Mouse (Mus musculus) midbrain, embryonic 13.5 days (tissue): Measurements from ENCODE around the gene Grk5. TPM values are rescaled to one million over a fixed set of nuclear protein-coding genes. Genes with fewer than 3 reads are reported as not detected.
"Not testable (repeated sequence)": the region's sequence is repeated elsewhere in the genome, so short reads cannot be mapped to it uniquely, and the experiment has no call there.

Experiments used
- ATAC-seq: fragments of 200-750 bp; cut with Nextera tagmentation; 2 replicates; pipeline ENCODE4 v1.8.0; 2017; ENCODE audit warnings: mild to moderate bottlenecking, moderate TSS enrichment, moderate library complexity
- H3K27ac ChIP-seq: fragments of 300-500 bp; sonication (generic); 2 replicates; pipeline ENCODE4 v1.5.1; 2015; ENCODE audit warnings: inconsistent platforms, mild to moderate bottlenecking, moderate library complexity
- H3K27me3 ChIP-seq: fragments of 300-500 bp; sonication (generic); 2 replicates; pipeline ENCODE4 v1.6.1; 2015; ENCODE audit warnings: mild to moderate bottlenecking, inconsistent platforms
- H3K36me3 ChIP-seq: fragments of 300-500 bp; sonication (generic); 2 replicates; pipeline ENCODE4 v1.6.1; 2015; ENCODE audit warnings: mild to moderate bottlenecking, inconsistent platforms
- H3K4me1 ChIP-seq: fragments of 300-500 bp; sonication (generic); replicated peaks from 2 replicates; pipeline ENCODE4 v1.6.1; 2015; ENCODE audit warnings: inconsistent platforms
- H3K4me2 ChIP-seq: fragments of 300-500 bp; sonication (generic); replicated peaks from 2 replicates; pipeline ENCODE4 v1.6.1; 2015; ENCODE audit warnings: moderate library complexity, mild to moderate bottlenecking, inconsistent platforms
- H3K4me3 ChIP-seq: fragments of 300-500 bp; sonication (generic); replicated peaks from 2 replicates; pipeline ENCODE4 v1.5.1; 2015; ENCODE audit warnings: mild to moderate bottlenecking, inconsistent platforms
- H3K9ac ChIP-seq: fragments of 300-500 bp; sonication (generic); replicated peaks from 2 replicates; pipeline ENCODE4 v1.6.1; 2015; ENCODE audit warnings: mild to moderate bottlenecking, inconsistent platforms
- H3K9me3 ChIP-seq: fragments of 300-500 bp; sonication (generic); 2 replicates; pipeline ENCODE4 v1.6.1; 2016; ENCODE audit warnings: mild to moderate bottlenecking, inconsistent platforms
- WGBS: fragments of 180-500 bp; shearing (Covaris S2); methylation state at CpG from one replicate; pipeline ENCODE4 v1.1.7; 2015; 5-methylcytosine and 5-hydroxymethylcytosine counted together
- polyA plus RNA-seq: library from polyadenylated mRNA; unstranded; fragments of >200 nt; fragmentation: Nextera tagmentation; extraction: Ambion mirVana; gene quantifications from 2 replicates; pipeline ENCODE4 v1.2.1, GENCODE M21; 2015

Grk5 gene
- polyA plus RNA-seq, result 2.7 and 3.1 TPM in 2 replicates

GRCm38 (mm10) chr19:60889714-60890315, at the start of gene Grk5:
Gene Grk5, plus strand, starts transcription at chr19:60889749.
- H3K4me2 ChIP-seq, result peak within 1 kb of the TSS; percentile 61
- peak within 1 kb of the TSS; percentile 88 for H3K9ac ChIP-seq
- H3K9me3 ChIP-seq, result no peaks in the 10 kb centered on the region
- ATAC-seq, result peak; percentile 99
- under 1% methylated on average over 55 of the region's 55 CpGs for WGBS
- H3K36me3 ChIP-seq, result no peaks in the 10 kb centered on the region
- H3K4me3 ChIP-seq, result peak within 1 kb of the TSS; percentile 86
- H3K4me1 ChIP-seq, result peaks cover 23% of the 10 kb centered on the region
- H3K27ac ChIP-seq, result peak within 1 kb of the TSS; percentile 96
- H3K27me3 ChIP-seq, result no peaks in the 10 kb centered on the region

GRCm38 (mm10) chr19:60843324-60843723, 46.2 kb upstream of the Grk5 start:
- Histone ChIP-seq H3K4me1 (no peaks in the 10 kb centered on the region), H3K36me3 (peaks cover 62% of the 10 kb centered on the region), H3K9me3 (no peaks in the 10 kb centered on the region), H3K4me3 (no peak overlapping the region), H3K4me2 (no peak overlapping the region), H3K9ac (no peak overlapping the region), H3K27ac (no peak overlapping the region), H3K27me3 (no peaks in the 10 kb centered on the region)
- ATAC-seq, result no peak

- H3K9ac ChIP-seq, result no peak overlapping the region
- ATAC-seq, result no peak
- H3K36me3 ChIP-seq, result peaks cover 52% of the 10 kb centered on the region
These were observed 43.8 kb upstream of the Grk5 start for GRCm38 (mm10) chr19:60845731-60846130.

GRCm38 (mm10) chr19:60860868-60861700, 28.5 kb upstream of the Grk5 start, which contains the start of gene Sfxn4:
Gene Sfxn4, minus strand, starts transcription at chr19:60861479.
- H3K4me1 ChIP-seq, result peaks cover 15% of the 10 kb centered on the region; the same call in 1 of the 2 replicates
- ATAC-seq, result peak; percentile 99
- peak within 1 kb of the TSS; percentile 76 for H3K9ac ChIP-seq
- H3K27ac ChIP-seq, result peak within 1 kb of the TSS; percentile 77
- no peaks in the 10 kb centered on the region for H3K27me3 ChIP-seq
- peaks cover 19% of the 10 kb centered on the region for H3K36me3 ChIP-seq
- 4% methylated on average over 30 of the region's 30 CpGs for WGBS
- peak within 1 kb of the TSS; percentile 65 for H3K4me3 ChIP-seq
- H3K4me2 ChIP-seq, result peak within 1 kb of the TSS; percentile 70
- no peaks in the 10 kb centered on the region for H3K9me3 ChIP-seq

More at GRCm38 (mm10) chr19:60845731-60846130, 43.8 kb upstream of the Grk5 start:
- Histone ChIP-seq H3K27ac (no peak overlapping the region), H3K4me2 (no peak overlapping the region), H3K4me3 (no peak overlapping the region), H3K27me3 (no peaks in the 10 kb centered on the region), H3K4me1 (no peaks in the 10 kb centered on the region), H3K9me3 (no peaks in the 10 kb centered on the region)

GRCm38 (mm10) chr19:60866169-60866568, 23.4 kb upstream of the Grk5 start:
- H3K4me3 ChIP-seq, ATAC-seq, H3K27me3 ChIP-seq, H3K4me2 ChIP-seq, H3K9ac ChIP-seq, H3K4me1 ChIP-seq, H3K27ac ChIP-seq, H3K9me3 ChIP-seq: not testable (repeated sequence)
- H3K36me3 ChIP-seq, result peaks cover 26% of the 10 kb centered on the region
- WGBS, result 98% methylated on average over 4 of the region's 4 CpGs

- Histone ChIP-seq H3K9ac (no peak overlapping the region), H3K36me3 (peaks cover 17% of the 10 kb centered on the region), H3K27ac (no peak overlapping the region), H3K27me3 (no peaks in the 10 kb centered on the region), H3K9me3 (no peaks in the 10 kb centered on the region), H3K4me3 (no peak overlapping the region), H3K4me2 (no peak overlapping the region), H3K4me1 (peaks cover 12% of the 10 kb centered on the region)
- no peak for ATAC-seq
- 93% methylated on average over 1 of the region's 1 CpGs for WGBS
These were observed 19.1 kb upstream of the Grk5 start for GRCm38 (mm10) chr19:60870489-60870888.

- Histone ChIP-seq H3K4me3 (no peak overlapping the region), H3K9ac (no peak overlapping the region), H3K27ac (no peak overlapping the region), H3K36me3 (peaks cover 17% of the 10 kb centered on the region), H3K4me1 (peaks cover 12% of the 10 kb centered on the region), H3K4me2 (no peak overlapping the region), H3K27me3 (no peaks in the 10 kb centered on the region), H3K9me3 (no peaks in the 10 kb centered on the region)
- ATAC-seq, result no peak
- WGBS, result 91% methylated on average over 5 of the region's 5 CpGs
These were observed 18.2 kb upstream of the Grk5 start for GRCm38 (mm10) chr19:60871366-60871765.

- peaks cover 12% of the 10 kb centered on the region for H3K4me1 ChIP-seq
- no peak overlapping the region for H3K9ac ChIP-seq
- WGBS, result 17% methylated on average over 1 of the region's 1 CpGs
- H3K36me3 ChIP-seq, result peaks cover 17% of the 10 kb centered on the region
- H3K4me3 ChIP-seq, result no peak overlapping the region
- H3K9me3 ChIP-seq, result no peaks in the 10 kb centered on the region
- H3K4me2 ChIP-seq, result no peak overlapping the region
- H3K27ac ChIP-seq, result no peak overlapping the region
- no peak for ATAC-seq
- no peaks in the 10 kb centered on the region for H3K27me3 ChIP-seq
These were observed 17.3 kb upstream of the Grk5 start for GRCm38 (mm10) chr19:60872272-60872671.

GRCm38 (mm10) chr19:60873501-60873900, 16.0 kb upstream of the Grk5 start:
- Histone ChIP-seq H3K27me3 (no peaks in the 10 kb centered on the region), H3K4me1 (peaks cover 12% of the 10 kb centered on the region), H3K36me3 (peaks cover 13% of the 10 kb centered on the region), H3K27ac (peak overlapping the region; percentile 19; the same call in 1 of the 2 replicates), H3K4me3 (peak overlapping the region; percentile 57), H3K4me2 (peak overlapping the region; percentile 59), H3K9ac (no peak overlapping the region), H3K9me3 (no peaks in the 10 kb centered on the region)
- WGBS, result 40% methylated on average over 4 of the region's 4 CpGs
- no peak for ATAC-seq

GRCm38 (mm10) chr19:60874064-60874694, 15.4 kb upstream of the Grk5 start, which contains the start of gene Prdx3:
Gene Prdx3, minus strand, starts transcription at chr19:60874556.
- WGBS, result under 1% methylated on average over 28 of the region's 28 CpGs
- H3K4me1 ChIP-seq, result peaks cover 12% of the 10 kb centered on the region
- no peaks in the 10 kb centered on the region for H3K27me3 ChIP-seq
- H3K9ac ChIP-seq, result peak within 1 kb of the TSS; percentile 70
- H3K36me3 ChIP-seq, result peaks cover 8% of the 10 kb centered on the region; the same call in 1 of the 2 replicates
- peak within 1 kb of the TSS; percentile 57 for H3K4me3 ChIP-seq
- no peaks in the 10 kb centered on the region for H3K9me3 ChIP-seq
- H3K4me2 ChIP-seq, result peak within 1 kb of the TSS; percentile 59
- peak; percentile 97 for ATAC-seq
- H3K27ac ChIP-seq, result peak within 1 kb of the TSS; percentile 71

GRCm38 (mm10) chr19:60883129-60883528, 6.4 kb upstream of the Grk5 start:
- WGBS, result 8% methylated on average over 3 of the region's 3 CpGs
- 0 out of 2 replicates have a peak, but pooled peaks have one; percentile 50 for ATAC-seq

GRCm38 (mm10) chr19:60887637-60888036, 1.9 kb upstream of the Grk5 start:
- WGBS, result 87% methylated on average over 2 of the region's 2 CpGs
- ATAC-seq, result no peak

More at GRCm38 (mm10) chr19:60883129-60883528, 6.4 kb upstream of the Grk5 start:
- H3K27ac ChIP-seq, result no peak overlapping the region
- H3K9me3 ChIP-seq, result no peaks in the 10 kb centered on the region
- no peak overlapping the region for H3K9ac ChIP-seq
- no peaks in the 10 kb centered on the region for H3K36me3 ChIP-seq
- H3K4me1 ChIP-seq, result no peaks in the 10 kb centered on the region
- H3K4me3 ChIP-seq, result no peak overlapping the region
- no peak overlapping the region for H3K4me2 ChIP-seq
- H3K27me3 ChIP-seq, result no peaks in the 10 kb centered on the region

More at GRCm38 (mm10) chr19:60887637-60888036, 1.9 kb upstream of the Grk5 start:
- Histone ChIP-seq H3K9ac (no peak overlapping the region), H3K27me3 (no peaks in the 10 kb centered on the region), H3K4me1 (peaks cover 22% of the 10 kb centered on the region), H3K4me3 (no peak overlapping the region), H3K9me3 (no peaks in the 10 kb centered on the region), H3K36me3 (no peaks in the 10 kb centered on the region), H3K4me2 (no peak overlapping the region), H3K27ac (no peak overlapping the region)
